Mouse (Mus musculus): ENCODE measurements at regions not wholly inside any gene's neighbourhood (a gene's known extent, or its start where the extent isn't known, plus 50 kb on each side); places are given as distances from the start of the nearest gene placed in this dataset.
A peak's percentile ranks its signal among the peaks of the same experiment; 100 is the strongest.

DNA sequence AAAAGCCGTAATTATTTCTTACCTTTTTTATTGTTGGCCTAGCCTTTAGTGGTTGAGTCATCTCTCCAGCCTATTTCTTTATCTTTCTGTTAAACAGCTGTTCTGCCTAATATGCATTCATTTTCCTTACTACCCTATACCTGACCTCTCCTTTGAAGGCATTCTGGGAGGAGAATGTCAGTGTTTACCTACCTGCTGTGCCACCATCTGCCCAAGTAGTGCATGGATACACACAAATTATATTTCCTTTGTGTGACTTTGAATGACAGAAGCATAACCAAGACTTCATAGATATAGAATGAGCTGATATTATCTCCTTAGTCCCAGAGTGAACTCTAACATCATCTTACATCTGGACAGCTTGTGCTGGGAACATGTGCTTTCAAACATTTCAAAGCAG lies 293.5 kb upstream of the Tom1l1 start:
- ATAC-seq (no peak), DNase-seq (ENCODE audit: low read depth, low spot score) (no peak)
- H3K27me3 ChIP-seq = no peaks in the 10 kb centered on the region
- ChIA-PET POLR2A (interaction anchor here (0.6 kb wide), 1 partner anchor 903 kb away, joined by 4 read pairs; no protein-coding TSS in a partner anchor), CTCF (interaction anchor here (1.1 kb wide), 1 partner anchor 10 kb away, joined by 3 read pairs; no protein-coding TSS in a partner anchor)
- TF ChIP-seq CTCF (IDR thresholded peaks at IDR 0.05) = no peak
- in situ Hi-C loops (cut with MboI; ENCODE audit: low pct_unique_long_range_greater_than_20kb) = no loop called here

DNA sequence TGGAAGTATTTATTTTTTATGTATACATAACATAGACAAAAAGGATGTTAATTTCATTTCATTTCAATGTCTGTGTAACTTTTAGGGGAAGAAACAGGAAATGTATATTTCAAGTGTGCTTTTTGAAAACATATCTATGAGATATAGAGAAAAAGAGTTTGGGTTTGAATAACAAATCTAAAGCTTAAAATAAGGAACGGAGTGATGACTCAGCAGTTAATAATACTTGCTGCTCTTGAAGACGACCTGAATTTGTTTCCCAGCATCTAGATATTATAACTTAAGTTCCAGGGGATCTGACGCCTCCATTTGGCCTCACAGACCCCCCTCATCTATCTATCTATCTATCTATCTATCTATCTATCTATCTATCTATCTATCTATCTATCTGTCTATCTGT lies 290.1 kb upstream of the Tom1l1 start:
- ATAC-seq (no peak), DNase-seq (ENCODE audit: low read depth, low spot score) (no peak)
- ChIA-PET CTCF (interaction anchor here (0.9 kb wide), 1 partner anchor 17 kb away, joined by 3 read pairs; no protein-coding TSS in a partner anchor), POLR2A (no interaction called here)
- no peak for TF ChIP-seq CTCF (IDR thresholded peaks at IDR 0.05)
- no peaks in the 10 kb centered on the region for H3K27me3 ChIP-seq
- in situ Hi-C loops (cut with MboI; ENCODE audit: low pct_unique_long_range_greater_than_20kb) = no loop called here

DNA sequence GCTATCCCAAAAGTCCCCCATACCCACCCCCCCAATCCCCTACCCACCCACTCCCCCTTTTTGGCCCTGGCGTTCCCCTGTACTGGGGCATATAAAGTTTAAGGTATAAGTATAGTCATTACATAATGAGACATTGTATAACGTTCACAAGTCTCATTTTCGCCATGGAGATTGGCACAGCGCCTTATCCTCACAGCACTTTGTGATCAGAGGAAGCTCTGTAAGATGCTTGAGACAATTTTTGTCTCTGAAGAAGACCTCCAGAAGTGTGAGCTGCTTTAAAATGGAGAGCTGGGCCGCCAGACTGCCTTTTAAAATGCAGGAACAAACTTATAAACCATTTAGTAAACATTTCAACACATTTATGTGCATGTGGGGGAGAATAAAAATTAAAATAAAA lies 252.9 kb upstream of the Tom1l1 start:
- TF ChIP-seq CTCF (IDR thresholded peaks at IDR 0.05) = no peak

DNA sequence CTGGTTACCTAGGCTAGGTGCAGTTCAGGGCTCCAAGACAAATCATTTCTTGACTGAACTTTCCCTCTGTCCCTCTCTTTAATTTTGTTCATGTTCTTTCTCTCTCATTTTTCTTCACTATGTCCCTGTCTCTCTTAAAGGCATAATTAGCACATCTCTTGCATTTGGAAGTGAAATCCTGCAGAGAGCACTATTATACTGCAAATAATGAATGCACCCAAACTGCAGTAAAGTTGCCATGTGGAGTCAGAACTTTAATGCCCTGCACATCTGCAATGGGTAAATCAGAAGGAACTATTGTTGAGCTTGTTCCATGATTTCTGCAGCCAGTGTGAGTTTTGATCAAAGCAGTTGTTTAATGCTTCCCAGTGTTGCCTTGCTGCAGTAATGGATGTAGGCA lies 237.6 kb upstream of the Tom1l1 start:
- POLR2A ChIA-PET = no interaction called here

More for the DNA sequence above, 252.9 kb upstream of the Tom1l1 start:
- DNase-seq (ENCODE audit: low read depth, low spot score) (no peak), ATAC-seq (no peak)
- in situ Hi-C loops (cut with MboI; ENCODE audit: low pct_unique_long_range_greater_than_20kb) = no loop called here
- H3K27me3 ChIP-seq = no peaks in the 10 kb centered on the region
- ChIA-PET POLR2A (no interaction called here), CTCF (interaction anchor here (1.2 kb wide), 1 partner anchor 15 kb away, joined by 3 read pairs; no protein-coding TSS in a partner anchor)

DNA sequence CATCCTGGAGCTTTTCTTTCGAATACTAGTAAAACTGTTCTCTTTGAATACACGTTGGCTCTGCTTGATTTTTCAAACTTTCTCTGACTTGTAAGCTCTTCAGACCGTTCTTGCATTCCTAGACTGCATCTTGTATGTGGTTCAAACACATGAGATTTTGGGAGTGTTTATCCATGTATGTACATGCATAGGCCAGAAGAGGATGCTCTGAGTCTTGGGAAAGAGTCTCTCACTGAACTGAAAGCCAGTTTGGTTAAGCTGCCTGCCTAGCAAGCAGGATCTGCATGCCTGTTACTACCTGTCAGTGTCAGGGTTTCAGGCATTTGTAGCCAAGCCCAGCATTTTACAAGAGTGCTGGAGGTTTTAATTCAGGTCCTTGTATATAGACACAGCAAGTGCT lies 229.6 kb upstream of the Tom1l1 start:
- peak; percentile 21 for TF ChIP-seq CTCF (IDR thresholded peaks at IDR 0.05)
- no peak for ATAC-seq
- ChIA-PET POLR2A (no interaction called here), CTCF (no interaction called here)
- DNase-seq (ENCODE audit: low read depth, low spot score) = no peak
- no peaks in the 10 kb centered on the region for H3K27me3 ChIP-seq
- in situ Hi-C loops (cut with MboI; ENCODE audit: low pct_unique_long_range_greater_than_20kb) = no loop called here

More for the DNA sequence above, 237.6 kb upstream of the Tom1l1 start:
- in situ Hi-C loops (cut with MboI; ENCODE audit: low pct_unique_long_range_greater_than_20kb) = no loop called here
- DNase-seq (ENCODE audit: low read depth, low spot score) = no peak
- no peak for TF ChIP-seq CTCF (IDR thresholded peaks at IDR 0.05)
- ATAC-seq = no peak
- peaks cover 13% of the 10 kb centered on the region for H3K27me3 ChIP-seq
- CTCF ChIA-PET = no interaction called here

DNA sequence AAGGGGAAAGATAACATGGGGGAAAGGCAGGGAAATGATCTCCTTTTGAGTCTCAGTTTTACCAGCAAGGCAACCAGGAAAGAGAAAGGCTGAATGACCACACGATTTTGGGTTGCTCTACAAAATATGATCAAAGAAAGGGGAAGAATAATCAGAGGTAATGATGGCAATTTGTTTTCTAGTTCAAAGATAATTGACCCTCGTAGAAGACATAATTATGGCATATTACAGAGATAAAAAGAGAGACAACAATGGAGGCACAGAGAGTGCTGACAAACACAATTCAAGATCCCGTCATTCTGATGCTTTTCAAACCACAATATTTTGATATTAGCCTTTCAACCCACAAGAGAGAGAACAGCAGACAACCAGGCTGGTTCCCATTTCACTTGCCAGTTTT lies 206.1 kb upstream of the Tom1l1 start:
- in situ Hi-C loops (cut with MboI; ENCODE audit: low pct_unique_long_range_greater_than_20kb) = no loop called here
- POLR2A ChIA-PET = no interaction called here

DNA sequence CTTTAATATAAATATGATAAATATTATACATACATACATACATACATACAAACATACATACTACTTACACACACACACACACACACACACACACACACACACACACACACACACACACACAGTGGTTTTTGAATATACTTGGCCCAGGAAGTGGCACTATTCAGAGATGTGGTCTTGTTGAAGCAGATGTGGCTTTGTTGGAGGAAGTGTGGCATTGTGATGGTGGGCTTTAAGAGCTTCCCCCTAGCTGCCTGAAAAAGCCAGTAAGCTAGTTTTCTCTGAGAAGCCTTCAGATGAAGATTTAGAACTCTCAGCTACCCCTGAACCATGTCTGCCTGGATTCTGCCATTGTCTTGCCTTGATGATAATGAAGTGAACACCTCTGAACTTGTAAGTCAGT lies 185.0 kb upstream of the Tom1l1 start:
- in situ Hi-C loops (cut with MboI; ENCODE audit: low pct_unique_long_range_greater_than_20kb) = no loop called here
- no peak for ATAC-seq
- no peak for DNase-seq (ENCODE audit: low read depth, low spot score)
- ChIA-PET CTCF (no interaction called here), POLR2A (no interaction called here)
- TF ChIP-seq CTCF (IDR thresholded peaks at IDR 0.05) = no peak
- peaks cover 13% of the 10 kb centered on the region for H3K27me3 ChIP-seq

More for the DNA sequence above, 206.1 kb upstream of the Tom1l1 start:
- CTCF ChIA-PET = no interaction called here
- DNase-seq (ENCODE audit: low read depth, low spot score) (no peak), ATAC-seq (no peak)
- TF ChIP-seq CTCF (IDR thresholded peaks at IDR 0.05) = no peak
- H3K27me3 ChIP-seq = no peaks in the 10 kb centered on the region

DNA sequence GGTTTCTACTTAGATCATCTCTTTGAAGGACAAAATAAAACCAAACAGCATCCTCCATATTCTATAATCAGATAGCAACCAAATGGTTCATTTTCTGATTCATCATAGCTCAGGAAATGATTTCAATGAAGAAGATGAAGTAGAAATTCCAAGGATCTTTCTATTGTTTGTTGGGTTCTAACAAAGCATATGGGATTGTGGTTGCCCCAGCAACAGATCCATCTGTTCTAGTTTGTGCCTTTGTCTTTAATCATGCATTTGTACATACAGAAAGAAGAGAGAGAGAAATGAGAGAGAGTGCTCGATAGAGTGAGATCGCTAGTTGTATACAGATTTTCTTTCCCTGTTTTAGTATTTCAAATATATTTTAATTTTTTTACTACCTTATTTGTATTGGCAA lies 183.5 kb upstream of the Tom1l1 start:
- DNase-seq (ENCODE audit: low read depth, low spot score) = no peak
- no peak for TF ChIP-seq CTCF (IDR thresholded peaks at IDR 0.05)
- ATAC-seq = no peak
- peaks cover 8% of the 10 kb centered on the region for H3K27me3 ChIP-seq
- ChIA-PET POLR2A (no interaction called here), CTCF (no interaction called here)
- in situ Hi-C loops (cut with MboI; ENCODE audit: low pct_unique_long_range_greater_than_20kb) = no loop called here

DNA sequence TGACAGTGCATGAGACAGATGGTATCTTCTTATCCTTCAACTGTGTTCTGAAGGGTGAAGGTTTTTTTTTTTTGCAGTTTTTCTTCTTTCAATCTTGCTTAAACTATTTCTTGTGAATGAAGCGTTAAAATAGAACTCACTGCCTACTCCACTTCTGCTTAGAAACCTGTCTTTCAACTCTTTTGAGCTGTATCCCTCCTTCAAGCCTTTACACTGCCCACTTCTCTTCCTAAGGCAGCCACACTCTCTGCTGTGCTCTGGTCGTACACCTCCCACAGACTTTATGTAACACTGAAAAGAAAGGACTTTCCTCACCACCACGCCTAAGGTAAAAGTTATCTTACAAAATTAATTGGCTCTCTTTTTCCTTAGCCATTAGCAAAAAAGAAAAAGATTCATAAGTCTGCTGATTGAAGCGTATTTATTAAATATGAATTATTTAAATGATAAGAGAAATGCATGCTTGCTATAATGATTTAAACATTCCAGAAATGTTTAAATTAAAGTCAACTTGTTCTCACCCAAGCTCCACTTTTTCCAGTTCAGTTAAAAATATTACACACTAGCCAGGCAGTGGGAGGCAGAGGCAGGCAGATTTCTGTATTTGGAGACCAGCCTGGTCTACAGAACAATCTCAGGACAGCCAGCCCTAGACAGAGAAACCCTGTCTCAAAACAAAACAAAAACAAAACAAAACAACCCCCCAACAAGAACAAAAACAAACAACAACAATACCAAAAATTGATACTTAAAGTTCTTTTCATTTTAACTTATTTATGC lies 176.0 kb upstream of the Tom1l1 start:
- CTCF ChIA-PET = no interaction called here
- TF ChIP-seq CTCF (IDR thresholded peaks at IDR 0.05) = no peak
- in situ Hi-C loops (cut with MboI; ENCODE audit: low pct_unique_long_range_greater_than_20kb) = no loop called here

DNA sequence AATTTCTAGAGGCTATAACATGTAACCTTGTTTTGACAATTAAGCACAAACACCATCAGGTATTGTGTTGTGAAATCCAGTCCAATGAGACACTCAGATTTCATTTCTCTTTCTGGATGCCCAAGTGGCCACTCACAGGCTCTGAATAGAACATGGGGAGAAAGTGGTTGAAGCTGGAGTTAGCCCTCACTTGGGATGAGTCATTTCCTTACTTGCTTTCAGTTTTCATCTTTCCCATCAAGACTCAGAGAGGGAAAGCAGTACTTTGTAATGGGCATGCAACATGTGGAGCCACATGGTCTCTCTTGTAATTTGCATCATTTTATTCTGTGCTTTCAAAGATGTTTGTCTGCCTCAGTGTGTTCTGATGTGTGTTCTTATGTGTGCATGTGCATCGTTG lies 167.6 kb upstream of the Tom1l1 start:
- CTCF ChIA-PET = no interaction called here
- DNase-seq (ENCODE audit: low read depth, low spot score) = no peak
- ATAC-seq = no peak
- no peak for TF ChIP-seq CTCF (IDR thresholded peaks at IDR 0.05)
- in situ Hi-C loops (cut with MboI; ENCODE audit: low pct_unique_long_range_greater_than_20kb) = no loop called here
- POLR2A ChIA-PET = no interaction called here
- no peaks in the 10 kb centered on the region for H3K27me3 ChIP-seq

More for the DNA sequence above, 176.0 kb upstream of the Tom1l1 start:
- H3K27me3 ChIP-seq = no peaks in the 10 kb centered on the region
- DNase-seq (ENCODE audit: low read depth, low spot score) = no peak
- no peak for ATAC-seq
- POLR2A ChIA-PET = no interaction called here

DNA sequence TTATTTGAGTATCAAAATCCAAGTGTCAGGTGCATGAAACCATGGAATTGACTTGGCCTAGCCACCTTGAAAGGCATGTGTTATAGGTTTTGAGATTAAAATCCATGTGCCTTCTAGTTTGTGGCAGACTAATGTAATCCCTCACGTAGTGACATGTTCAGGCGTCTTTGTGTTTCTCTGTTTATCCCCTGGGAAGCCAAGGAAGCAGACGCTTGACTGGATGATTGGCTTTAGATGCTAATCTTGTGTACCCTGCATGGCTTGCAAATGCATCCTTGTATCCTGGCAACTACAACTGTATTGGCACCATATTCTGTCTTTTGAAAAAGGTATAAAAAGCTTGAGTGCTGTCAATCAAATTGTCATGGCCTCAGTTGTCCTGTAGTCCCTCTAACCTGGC lies 167.2 kb upstream of the Tom1l1 start:
- ATAC-seq = no peak
- in situ Hi-C loops (cut with MboI; ENCODE audit: low pct_unique_long_range_greater_than_20kb) = no loop called here
- no peaks in the 10 kb centered on the region for H3K27me3 ChIP-seq
- no peak for DNase-seq (ENCODE audit: low read depth, low spot score)
- POLR2A ChIA-PET = no interaction called here
- no peak for TF ChIP-seq CTCF (IDR thresholded peaks at IDR 0.05)
- CTCF ChIA-PET = no interaction called here

DNA sequence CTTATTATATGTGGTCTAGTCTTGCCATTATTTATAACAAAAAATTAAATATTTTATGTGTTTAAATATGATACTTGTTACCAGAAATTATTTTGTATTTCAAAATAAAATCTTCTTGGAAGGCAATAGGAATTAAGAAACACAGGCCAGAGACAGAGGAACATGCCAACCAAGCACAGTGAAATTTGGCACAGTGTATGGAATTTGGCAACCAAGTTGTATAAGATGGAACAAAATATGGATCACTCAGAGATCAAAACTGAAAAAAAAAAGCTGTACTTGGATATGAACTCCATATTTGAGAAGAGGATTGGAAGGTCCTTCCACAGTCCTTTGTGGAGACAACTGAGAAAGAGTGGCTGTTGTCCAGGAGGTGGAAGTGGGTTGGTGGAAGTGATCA lies 163.1 kb upstream of the Tom1l1 start:
- no peaks in the 10 kb centered on the region for H3K27me3 ChIP-seq
- POLR2A ChIA-PET = no interaction called here
- in situ Hi-C loops (cut with MboI; ENCODE audit: low pct_unique_long_range_greater_than_20kb) = no loop called here
- TF ChIP-seq CTCF (IDR thresholded peaks at IDR 0.05) = no peak
- ATAC-seq = no peak
- CTCF ChIA-PET = no interaction called here
- DNase-seq (ENCODE audit: low read depth, low spot score) = no peak

Data from Patski (cell line).